Mouse (Mus musculus) mouse trophoblast stem cell (cell line): ENCODE data around the gene Washc2.

ENCODE experiments used
- in situ Hi-C, 2 experiments: fragments of 300-500 bp; cut with MseI, MboI; formaldehyde crosslinking; loops; 2 replicates in 1 of 2; 3 replicates in 1 of 2; pipeline ENCODE4 v1.15.1; 2025

The Washc2 gene

DNA sequence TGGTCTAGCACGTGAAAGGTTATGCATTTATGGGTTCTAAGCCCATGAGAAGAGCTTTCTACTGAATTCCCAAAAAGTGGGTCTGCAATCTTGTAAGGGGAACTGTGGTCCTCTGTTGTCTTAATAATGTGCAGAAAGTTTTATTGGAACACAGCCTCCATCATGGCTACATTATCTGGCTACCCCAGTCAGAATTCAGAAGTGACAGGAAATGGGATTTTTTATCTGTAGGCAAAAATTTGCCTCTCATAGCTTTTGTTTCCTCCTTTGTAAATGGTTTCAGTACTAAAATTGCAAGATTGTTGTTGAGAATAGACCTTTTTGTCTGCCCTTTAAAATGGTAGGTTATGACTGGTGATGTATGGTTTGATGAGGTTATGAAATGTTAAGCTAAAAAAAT is 55.0 kb downstream of the Washc2 start:
- in situ Hi-C loops, result no loop called here

DNA sequence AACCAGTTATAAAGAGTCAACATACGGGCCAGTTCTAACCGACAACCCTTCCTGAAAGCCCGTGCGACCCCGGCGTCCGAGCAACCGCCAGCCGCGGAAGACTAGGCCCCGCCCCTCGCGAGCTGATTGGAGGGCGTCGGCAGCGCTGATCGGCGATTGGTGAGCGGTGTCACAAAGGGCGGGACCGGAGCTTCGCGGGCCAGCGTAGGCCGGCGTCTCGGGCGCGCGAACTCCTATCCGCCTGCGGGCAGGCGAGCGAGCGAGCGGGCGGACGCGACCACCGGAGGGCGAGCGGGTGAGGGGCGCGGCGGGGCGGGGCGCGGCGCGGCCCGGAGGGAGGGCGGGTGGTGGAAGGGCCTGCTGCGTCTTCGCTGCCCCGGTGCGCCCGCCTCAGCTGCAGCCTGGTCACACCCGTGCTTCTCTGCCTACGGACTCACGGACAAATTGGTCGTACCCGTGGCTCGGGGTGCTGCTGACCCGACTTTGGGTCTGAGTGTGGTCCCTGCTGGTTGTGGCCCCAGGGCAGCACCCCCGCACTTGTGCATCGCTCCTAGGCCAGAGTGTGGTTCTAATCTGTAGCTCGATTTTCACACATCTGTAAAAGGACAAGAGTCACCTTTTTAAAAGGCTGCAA is 56.3 kb downstream of the Washc2 start, which contains the start of gene Zfand4:
Gene Zfand4, plus strand, starts transcription at position 205 of the 634 bp plus-strand sequence.
- in situ Hi-C loops, result no loop called here

GRCm38 (mm10) chr6:116264836-116265235 is 57.0 kb downstream of the Washc2 start:
- in situ Hi-C loops, result no loop called here

GRCm38 (mm10) chr6:116265603-116266002 is 57.8 kb downstream of the Washc2 start:
- in situ Hi-C loops, result no loop called here

GRCm38 (mm10) chr6:116266273-116267109 is 58.7 kb downstream of the Washc2 start:
- in situ Hi-C loops, result no loop called here

DNA sequence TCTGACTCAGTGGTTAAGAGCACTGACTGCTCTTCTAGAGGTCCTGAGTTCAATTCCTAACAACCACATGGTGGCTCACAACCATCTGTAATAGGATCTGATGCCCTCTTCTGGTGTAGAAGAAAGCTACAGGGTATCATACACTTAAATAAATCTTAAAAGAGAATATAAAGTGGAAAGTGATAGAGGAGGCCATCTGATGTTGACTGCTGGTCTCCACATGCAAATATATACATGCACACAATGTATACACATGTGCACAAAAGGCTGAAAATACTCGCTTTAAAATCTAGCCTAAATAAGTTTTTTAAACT is 59.2 kb downstream of the Washc2 start:
- in situ Hi-C loops, result no loop called here

- in situ Hi-C loops, result loop anchor here (25.0 kb wide), 1 partner anchor 287 kb away; the partner anchor contains the start of genes Gm5580 (in 2 of the 2) and Olfr214 (in 2 of the 2)
Measured at GRCm38 (mm10) chr6:116275695-116276094, 67.9 kb downstream of the Washc2 start.

GRCm38 (mm10) chr6:116278679-116279317 is 71.0 kb downstream of the Washc2 start:
- in situ Hi-C loops, result loop anchor here (25.0 kb wide), 1 partner anchor 284 kb away; the partner anchor contains the start of genes Gm5580 (in 2 of the 2) and Olfr214 (in 2 of the 2)

- in situ Hi-C loops, result loop anchor here (25.0 kb wide), 1 partner anchor 281 kb away; the partner anchor contains the start of genes Gm5580 (in 2 of the 2) and Olfr214 (in 2 of the 2)
Measured at GRCm38 (mm10) chr6:116281014-116281413, 73.2 kb downstream of the Washc2 start.

- in situ Hi-C loops, result loop anchor here (25.0 kb wide), 1 partner anchor 280 kb away; the partner anchor contains the start of genes Gm5580 (in 2 of the 2) and Olfr214 (in 2 of the 2)
Measured at GRCm38 (mm10) chr6:116282546-116282945, 74.7 kb downstream of the Washc2 start.

GRCm38 (mm10) chr6:116283280-116283679 is 75.4 kb downstream of the Washc2 start:
- in situ Hi-C loops, result loop anchor here (25.0 kb wide), 1 partner anchor 279 kb away; the partner anchor contains the start of genes Gm5580 (in 2 of the 2) and Olfr214 (in 2 of the 2)

DNA sequence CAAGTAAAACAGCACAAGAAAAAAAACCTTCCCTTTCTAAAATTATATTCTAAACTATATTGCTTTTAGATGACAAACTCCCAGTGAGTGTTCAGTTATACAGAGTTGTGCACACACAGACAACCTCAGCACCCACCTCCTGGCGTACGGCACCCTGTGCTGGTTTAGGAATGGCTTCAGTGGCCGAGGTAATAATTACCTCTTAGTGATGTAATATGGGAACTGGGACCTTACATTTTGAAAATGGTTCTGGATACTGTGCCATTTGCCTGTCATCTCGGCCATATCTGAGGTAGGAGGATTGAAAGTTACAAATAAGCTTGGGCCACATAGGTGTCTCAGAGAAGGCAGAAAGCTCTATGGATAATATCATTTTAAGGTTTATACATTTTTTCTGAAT is 78.5 kb downstream of the Washc2 start:
- in situ Hi-C loops, result loop anchor here (25.0 kb wide), 1 partner anchor 276 kb away; the partner anchor contains the start of genes Gm5580 (in 2 of the 2) and Olfr214 (in 2 of the 2)

GRCm38 (mm10) chr6:116286870-116287575 is 79.2 kb downstream of the Washc2 start:
- in situ Hi-C loops, result loop anchor here (25.0 kb wide), 1 partner anchor 275 kb away; the partner anchor contains the start of genes Gm5580 (in 2 of the 2) and Olfr214 (in 2 of the 2)

DNA sequence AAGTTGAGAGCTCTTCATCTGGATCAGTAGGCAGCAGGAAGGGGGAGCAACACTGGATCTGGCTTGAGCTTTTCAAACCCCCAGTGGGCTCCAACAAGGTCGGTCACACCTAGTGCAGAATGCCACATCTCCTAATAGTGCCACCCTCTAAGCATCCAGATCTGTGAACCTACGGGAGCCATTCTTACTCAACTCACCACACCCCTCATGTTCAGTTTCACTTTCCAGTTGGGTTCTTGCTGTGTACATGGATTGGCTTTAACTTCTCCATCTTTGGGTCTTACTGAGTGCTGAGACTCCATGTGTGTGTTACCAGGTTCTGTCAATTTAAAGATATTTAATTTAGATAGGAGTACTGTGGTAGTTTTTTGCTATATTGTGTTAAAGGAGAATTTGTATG is 103.6 kb downstream of the Washc2 start:
- in situ Hi-C loops, result no loop called here
